Mouse (Mus musculus): ENCODE results near the gene Aanat. TPM values are rescaled to one million over a fixed set of nuclear protein-coding genes. Genes with fewer than 3 reads are reported as not detected.

The Aanat gene
- total and polyA plus RNA-seq, 2 experiments from 2014 or later, result 0.82 to 0.94 TPM

GRCm38 (mm10) chr11:116586801-116587631 is 784 bp downstream of the Aanat start:
- TF ChIP-seq CTCF (IDR thresholded peaks at IDR 0.05), result peak; percentile 93
- DNase-seq (ENCODE audit: low spot score) (peak; percentile 66), ATAC-seq (ENCODE audit: low FRiP score) (peak; percentile 84)
- H3K4me3 ChIP-seq (ENCODE audit: low read depth, low read length), result peak overlapping the region; percentile 7; the same call in 1 of the 2 replicates
- no peaks in the 10 kb centered on the region for H3K27me3 ChIP-seq (ENCODE audit: insufficient read depth, low read length)
- WGBS, result 21% methylated on average over 23 of the region's 23 CpGs
- H3K36me3 ChIP-seq (ENCODE audit: insufficient read depth, low read length), result no peaks in the 10 kb centered on the region
- peak overlapping the region; percentile 31 for H3K4me2 ChIP-seq (ENCODE audit: low read depth, low read length, poor library complexity, severe bottlenecking)
- peak overlapping the region; percentile 34; the same call in 1 of the 2 replicates for H3K27ac ChIP-seq (ENCODE audit: low read depth, low read length)
- H3K4me1 ChIP-seq (ENCODE audit: insufficient read depth, low read length), result no peaks in the 10 kb centered on the region
- no peak overlapping the region for H3K9ac ChIP-seq (replicated peaks; ENCODE audit: low read length, poor library complexity, severe bottlenecking)
- H3K9me3 ChIP-seq (ENCODE audit: low read length), result no peaks in the 10 kb centered on the region

GRCm38 (mm10) chr11:116589020-116589531 is 2.8 kb downstream of the Aanat start:
- no peak for ATAC-seq (ENCODE audit: low FRiP score)

GRCm38 (mm10) chr11:116589574-116589973 is 3.3 kb downstream of the Aanat start:
- no peak overlapping the region for H3K27ac ChIP-seq (ENCODE audit: low read depth, low read length)
- WGBS, result 46% methylated on average over 8 of the region's 8 CpGs
- peak overlapping the region; percentile 29; the same call in 1 of the 2 replicates for H3K4me2 ChIP-seq (ENCODE audit: low read depth, low read length, poor library complexity, severe bottlenecking)
- H3K9ac ChIP-seq (replicated peaks; ENCODE audit: low read length, poor library complexity, severe bottlenecking), result no peak overlapping the region
- no peaks in the 10 kb centered on the region for H3K9me3 ChIP-seq (ENCODE audit: low read length)
- TF ChIP-seq CTCF (IDR thresholded peaks at IDR 0.05), result no peak
- no peaks in the 10 kb centered on the region for H3K36me3 ChIP-seq (ENCODE audit: insufficient read depth, low read length)
- no peaks in the 10 kb centered on the region for H3K27me3 ChIP-seq (ENCODE audit: insufficient read depth, low read length)
- no peak overlapping the region for H3K4me3 ChIP-seq (ENCODE audit: low read depth, low read length)
- DNase-seq (ENCODE audit: low spot score) (no peak), ATAC-seq (ENCODE audit: low FRiP score) (no peak)
- H3K4me1 ChIP-seq (ENCODE audit: insufficient read depth, low read length), result 0 out of 2 replicates have a peak, but pooled peaks cover 3% of the 10 kb centered on the region

More at GRCm38 (mm10) chr11:116589020-116589531, 2.8 kb downstream of the Aanat start:
- H3K36me3 ChIP-seq (ENCODE audit: insufficient read depth, low read length), result no peaks in the 10 kb centered on the region
- H3K9me3 ChIP-seq (ENCODE audit: low read length), result no peaks in the 10 kb centered on the region
- no peak overlapping the region for H3K27ac ChIP-seq (ENCODE audit: low read depth, low read length)
- no peak overlapping the region for H3K9ac ChIP-seq (replicated peaks; ENCODE audit: low read length, poor library complexity, severe bottlenecking)
- H3K4me1 ChIP-seq (ENCODE audit: insufficient read depth, low read length), result 0 out of 2 replicates have a peak, but pooled peaks cover 3% of the 10 kb centered on the region
- TF ChIP-seq CTCF (IDR thresholded peaks at IDR 0.05), result no peak
- no peaks in the 10 kb centered on the region for H3K27me3 ChIP-seq (ENCODE audit: insufficient read depth, low read length)
- no peak overlapping the region for H3K4me3 ChIP-seq (ENCODE audit: low read depth, low read length)
- peak; percentile 36 for DNase-seq (ENCODE audit: low spot score)
- H3K4me2 ChIP-seq (ENCODE audit: low read depth, low read length, poor library complexity, severe bottlenecking), result peak overlapping the region; percentile 29; the same call in 1 of the 2 replicates
- WGBS, result 14% methylated on average over 14 of the region's 14 CpGs

- WGBS, result 77% methylated on average over 4 of the region's 4 CpGs
- H3K27me3 ChIP-seq (ENCODE audit: insufficient read depth, low read length), result no peaks in the 10 kb centered on the region
- H3K27ac ChIP-seq (ENCODE audit: low read depth, low read length), result no peak overlapping the region
- H3K4me1 ChIP-seq (ENCODE audit: insufficient read depth, low read length), result 0 out of 2 replicates have a peak, but pooled peaks cover 3% of the 10 kb centered on the region
- H3K9me3 ChIP-seq (ENCODE audit: low read length), result no peaks in the 10 kb centered on the region
- H3K9ac ChIP-seq (replicated peaks; ENCODE audit: low read length, poor library complexity, severe bottlenecking), result no peak overlapping the region
- ATAC-seq (ENCODE audit: low FRiP score), result no peak
- TF ChIP-seq CTCF (IDR thresholded peaks at IDR 0.05), result no peak
- DNase-seq (ENCODE audit: low spot score), result no peak
- no peak overlapping the region for H3K4me2 ChIP-seq (ENCODE audit: low read depth, low read length, poor library complexity, severe bottlenecking)
- H3K36me3 ChIP-seq (ENCODE audit: insufficient read depth, low read length), result no peaks in the 10 kb centered on the region
- H3K4me3 ChIP-seq (ENCODE audit: low read depth, low read length), result no peak overlapping the region
Measured at GRCm38 (mm10) chr11:116591621-116592020, 5.4 kb downstream of the Aanat start.

- Histone ChIP-seq H3K27ac (ENCODE audit: low read depth, low read length) (0 out of 2 replicates have a peak overlapping the region, but pooled peaks have one; percentile 26), H3K36me3 (ENCODE audit: insufficient read depth, low read length) (no peaks in the 10 kb centered on the region), H3K4me2 (ENCODE audit: low read depth, low read length, poor library complexity, severe bottlenecking) (no peak overlapping the region), H3K9ac (replicated peaks; ENCODE audit: low read length, poor library complexity, severe bottlenecking) (no peak overlapping the region), H3K4me1 (ENCODE audit: insufficient read depth, low read length) (0 out of 2 replicates have a peak, but pooled peaks cover 3% of the 10 kb centered on the region), H3K27me3 (ENCODE audit: insufficient read depth, low read length) (no peaks in the 10 kb centered on the region), H3K9me3 (ENCODE audit: low read length) (no peaks in the 10 kb centered on the region), H3K4me3 (ENCODE audit: low read depth, low read length) (no peak overlapping the region)
- TF ChIP-seq CTCF (IDR thresholded peaks at IDR 0.05), result peak; percentile 99
- DNase-seq (ENCODE audit: low spot score) (peak; percentile 97), ATAC-seq (ENCODE audit: low FRiP score) (peak; percentile 76)
Measured at GRCm38 (mm10) chr11:116592428-116592827, 6.2 kb downstream of the Aanat start.

GRCm38 (mm10) chr11:116593345-116593744 is 7.1 kb downstream of the Aanat start:
- DNase-seq (ENCODE audit: low spot score), result no peak
- H3K9ac ChIP-seq (replicated peaks; ENCODE audit: low read length, poor library complexity, severe bottlenecking), result no peak overlapping the region
- no peaks in the 10 kb centered on the region for H3K36me3 ChIP-seq (ENCODE audit: insufficient read depth, low read length)
- WGBS, result 44% methylated on average over 4 of the region's 4 CpGs
- ATAC-seq (ENCODE audit: low FRiP score), result no peak
- no peak overlapping the region for H3K4me2 ChIP-seq (ENCODE audit: low read depth, low read length, poor library complexity, severe bottlenecking)
- H3K9me3 ChIP-seq (ENCODE audit: low read length), result no peaks in the 10 kb centered on the region
- H3K27me3 ChIP-seq (ENCODE audit: insufficient read depth, low read length), result no peaks in the 10 kb centered on the region
- no peak for TF ChIP-seq CTCF (IDR thresholded peaks at IDR 0.05)
- H3K4me3 ChIP-seq (ENCODE audit: low read depth, low read length), result no peak overlapping the region
- H3K27ac ChIP-seq (ENCODE audit: low read depth, low read length), result no peak overlapping the region
- H3K4me1 ChIP-seq (ENCODE audit: insufficient read depth, low read length), result 0 out of 2 replicates have a peak, but pooled peaks cover 3% of the 10 kb centered on the region

Measured in midbrain, postnatal 0 days (tissue).